Mouse (Mus musculus) lung, embryonic 15.5 days (tissue): Measurements from ENCODE around the gene Asic1. TPM values are rescaled to one million over a fixed set of nuclear protein-coding genes. Genes with fewer than 3 reads are reported as not detected.
"Not testable (repeated sequence)": the region's sequence is repeated elsewhere in the genome, so short reads cannot be mapped to it uniquely, and the experiment has no call there.

Experiments used
- ATAC-seq: fragments of 200-750 bp; cut with Nextera tagmentation; 2 replicates; pipeline ENCODE4 v1.8.0; 2017; ENCODE audit warnings: moderate number of reproducible peaks, borderline replicate concordance; ENCODE audit not compliant: low FRiP score, low TSS enrichment; ENCODE audit errors: extremely low read depth
- H3K27ac ChIP-seq: fragments of 300-500 bp; sonication (generic); 2 replicates; pipeline ENCODE4 v1.5.1; 2015; ENCODE audit warnings: moderate library complexity, mild to moderate bottlenecking, inconsistent platforms
- H3K27me3 ChIP-seq: fragments of 300-500 bp; sonication (generic); 2 replicates; pipeline ENCODE4 v1.6.1; 2015; ENCODE audit warnings: inconsistent platforms
- H3K36me3 ChIP-seq: fragments of 300-500 bp; sonication (generic); 2 replicates; pipeline ENCODE4 v1.6.1; 2015; ENCODE audit warnings: inconsistent platforms
- H3K4me1 ChIP-seq: fragments of 300-500 bp; sonication (generic); 2 replicates; pipeline ENCODE4 v1.6.1; 2015; ENCODE audit warnings: inconsistent platforms
- H3K4me2 ChIP-seq: fragments of 300-500 bp; sonication (generic); 2 replicates; pipeline ENCODE4 v1.6.1; 2015; ENCODE audit warnings: inconsistent platforms, mild to moderate bottlenecking, moderate library complexity
- H3K4me3 ChIP-seq: fragments of 300-500 bp; sonication (generic); 2 replicates; pipeline ENCODE4 v1.5.1; 2015; ENCODE audit warnings: mild to moderate bottlenecking, inconsistent platforms
- H3K9ac ChIP-seq: fragments of 300-500 bp; sonication (generic); 2 replicates; pipeline ENCODE4 v1.6.1; 2015; ENCODE audit warnings: inconsistent platforms
- H3K9me3 ChIP-seq: fragments of 300-500 bp; sonication (generic); 2 replicates; pipeline ENCODE4 v1.6.1; 2016; ENCODE audit warnings: inconsistent platforms
- WGBS: fragments of 180-500 bp; shearing (Covaris S2); methylation state at CpG from one replicate; pipeline ENCODE4 v1.1.7; 2015; 5-methylcytosine and 5-hydroxymethylcytosine counted together
- polyA plus RNA-seq: library from polyadenylated mRNA; unstranded; fragments of >200 nt; fragmentation: Nextera tagmentation; extraction: Ambion mirVana; gene quantifications from 2 replicates; pipeline ENCODE4 v1.2.1, GENCODE M21; 2015

The Asic1 gene
- polyA plus RNA-seq, 1 experiment from 2014 or later, result 1.8 TPM

- under 1% methylated on average over 58 of the region's 68 CpGs for WGBS
- peak; percentile 93 for ATAC-seq
- peak within 1 kb of the TSS; percentile 56 for H3K4me2 ChIP-seq
- no peaks in the 10 kb centered on the region for H3K27me3 ChIP-seq
- peak within 1 kb of the TSS; percentile 92 for H3K27ac ChIP-seq
- H3K36me3 ChIP-seq, result peaks cover 27% of the 10 kb centered on the region
- H3K9ac ChIP-seq, result peak within 1 kb of the TSS; percentile 94
- H3K4me1 ChIP-seq, result peaks cover 35% of the 10 kb centered on the region
- no peaks in the 10 kb centered on the region for H3K9me3 ChIP-seq
- peak within 1 kb of the TSS; percentile 82 for H3K4me3 ChIP-seq
These were observed 55.4 kb downstream of the Asic1 start, which contains the start of gene Cox14 for GRCm38 (mm10) chr15:99725341-99726155. Gene Cox14, plus strand, starts transcription at chr15:99725618.

- H3K9me3 ChIP-seq, result no peaks in the 10 kb centered on the region
- H3K4me3 ChIP-seq, result peak overlapping the region; percentile 82
- peaks cover 27% of the 10 kb centered on the region for H3K36me3 ChIP-seq
- no peaks in the 10 kb centered on the region for H3K27me3 ChIP-seq
- peaks cover 35% of the 10 kb centered on the region for H3K4me1 ChIP-seq
- ATAC-seq, result no peak
- 66% methylated on average over 2 of the region's 2 CpGs for WGBS
- peak overlapping the region; percentile 94 for H3K9ac ChIP-seq
- no peak overlapping the region for H3K27ac ChIP-seq
- H3K4me2 ChIP-seq, result peak overlapping the region; percentile 56
These were observed 56.4 kb downstream of the Asic1 start for GRCm38 (mm10) chr15:99726549-99726948.

DNA sequence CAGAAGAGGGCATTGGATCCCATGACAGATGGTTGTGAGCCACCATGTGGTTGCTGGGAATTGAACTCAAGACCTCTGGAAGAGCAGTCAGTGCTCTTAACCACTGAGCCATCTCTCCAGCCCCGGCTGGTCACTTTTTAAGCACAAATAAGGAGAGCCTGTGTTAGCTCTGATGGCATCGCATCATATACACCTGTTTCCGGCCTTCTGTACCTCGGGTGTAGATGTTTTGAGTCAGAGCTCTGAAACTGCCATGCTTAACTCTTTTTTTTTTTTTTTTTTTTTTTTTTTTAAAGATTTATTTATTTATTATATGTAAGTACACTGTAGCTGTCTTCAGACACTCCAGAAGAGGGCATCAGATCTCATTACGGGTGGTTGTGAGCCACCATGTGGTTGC, 56.9 kb downstream of the Asic1 start:
- WGBS, result 87% methylated on average over 5 of the region's 5 CpGs
- not testable (repeated sequence) for H3K4me3 ChIP-seq, H3K27ac ChIP-seq, ATAC-seq, H3K27me3 ChIP-seq, H3K9ac ChIP-seq, H3K4me2 ChIP-seq, H3K9me3 ChIP-seq
- Histone ChIP-seq H3K36me3 (peaks cover 27% of the 10 kb centered on the region), H3K4me1 (peaks cover 35% of the 10 kb centered on the region)

- WGBS, result 91% methylated on average over 12 of the region's 12 CpGs
- H3K9me3 ChIP-seq, result no peaks in the 10 kb centered on the region
- H3K36me3 ChIP-seq, result peaks cover 27% of the 10 kb centered on the region
- H3K4me2 ChIP-seq, result no peak overlapping the region
- H3K9ac ChIP-seq, result no peak overlapping the region
- ATAC-seq, result no peak
- peaks cover 32% of the 10 kb centered on the region for H3K4me1 ChIP-seq
- H3K4me3 ChIP-seq, result no peak overlapping the region
- H3K27ac ChIP-seq, result no peak overlapping the region
- H3K27me3 ChIP-seq, result no peaks in the 10 kb centered on the region
These were observed 57.4 kb downstream of the Asic1 start for GRCm38 (mm10) chr15:99727525-99727924.

GRCm38 (mm10) chr15:99728211-99728610, 58.0 kb downstream of the Asic1 start:
- ATAC-seq, result no peak
- no peak overlapping the region for H3K4me3 ChIP-seq
- no peak overlapping the region for H3K27ac ChIP-seq
- H3K4me1 ChIP-seq, result peaks cover 27% of the 10 kb centered on the region
- H3K27me3 ChIP-seq, result no peaks in the 10 kb centered on the region
- 91% methylated on average over 5 of the region's 5 CpGs for WGBS
- H3K9ac ChIP-seq, result no peak overlapping the region
- no peak overlapping the region for H3K4me2 ChIP-seq
- H3K9me3 ChIP-seq, result no peaks in the 10 kb centered on the region
- peaks cover 32% of the 10 kb centered on the region for H3K36me3 ChIP-seq

DNA sequence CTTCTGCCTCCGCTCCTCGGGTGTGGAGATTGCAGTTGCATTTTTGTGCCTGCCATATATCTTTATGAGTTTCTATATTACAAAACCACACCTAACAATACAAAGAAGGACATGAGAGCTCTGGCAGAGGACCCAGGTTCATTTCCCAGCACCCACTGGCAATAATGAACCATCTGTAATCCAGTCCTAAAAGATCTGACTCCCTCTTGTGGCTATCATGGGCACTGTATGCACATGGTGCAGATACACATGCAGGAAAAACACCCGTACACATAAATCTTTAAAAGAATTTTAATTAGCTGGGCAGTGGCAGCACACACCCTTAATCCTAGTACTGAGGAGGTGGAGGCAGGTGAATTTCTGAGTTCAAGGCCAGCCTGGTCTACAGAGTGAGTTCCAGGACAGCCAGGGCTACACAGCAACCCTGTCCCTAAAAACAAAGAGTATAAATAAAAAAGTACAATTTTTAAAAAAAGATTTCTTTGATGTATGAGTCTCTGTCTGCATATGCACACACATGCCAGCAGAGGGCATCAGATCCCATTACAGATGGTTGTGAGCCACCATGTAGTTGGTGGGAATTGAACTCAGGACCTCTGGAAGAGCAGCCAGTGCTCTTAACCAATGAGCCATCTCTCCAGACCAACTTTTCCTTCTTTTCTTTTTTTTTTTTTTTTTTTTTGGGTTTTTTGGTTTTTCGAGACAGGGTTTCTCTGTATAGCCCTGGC, 59.1 kb downstream of the Asic1 start:
- H3K9me3 ChIP-seq, result no peaks in the 10 kb centered on the region
- no peak overlapping the region for H3K27ac ChIP-seq
- H3K4me2 ChIP-seq, result no peak overlapping the region
- peaks cover 36% of the 10 kb centered on the region for H3K36me3 ChIP-seq
- no peak overlapping the region for H3K4me3 ChIP-seq
- no peaks in the 10 kb centered on the region for H3K27me3 ChIP-seq
- WGBS, result 96% methylated on average over 3 of the region's 4 CpGs
- H3K9ac ChIP-seq, result no peak overlapping the region
- H3K4me1 ChIP-seq, result peaks cover 17% of the 10 kb centered on the region
- ATAC-seq, result no peak

GRCm38 (mm10) chr15:99731167-99731566, 61.0 kb downstream of the Asic1 start:
- ATAC-seq, result no peak
- Histone ChIP-seq H3K36me3 (peaks cover 46% of the 10 kb centered on the region), H3K27me3 (no peaks in the 10 kb centered on the region), H3K9me3 (no peaks in the 10 kb centered on the region), H3K9ac (no peak overlapping the region), H3K4me1 (peaks cover 9% of the 10 kb centered on the region; the same call in 1 of the 2 replicates), H3K27ac (no peak overlapping the region), H3K4me2 (no peak overlapping the region), H3K4me3 (no peak overlapping the region)
- 90% methylated on average over 2 of the region's 2 CpGs for WGBS

- H3K27ac ChIP-seq, result no peak overlapping the region
- 84% methylated on average over 3 of the region's 3 CpGs for WGBS
- no peak overlapping the region for H3K4me2 ChIP-seq
- H3K27me3 ChIP-seq, result no peaks in the 10 kb centered on the region
- ATAC-seq, result no peak
- no peaks in the 10 kb centered on the region for H3K9me3 ChIP-seq
- H3K9ac ChIP-seq, result no peak overlapping the region
- H3K36me3 ChIP-seq, result peaks cover 50% of the 10 kb centered on the region
- H3K4me3 ChIP-seq, result no peak overlapping the region
- H3K4me1 ChIP-seq, result peaks cover 4% of the 10 kb centered on the region; the same call in 1 of the 2 replicates
These were observed 61.5 kb downstream of the Asic1 start for GRCm38 (mm10) chr15:99731678-99732077.

GRCm38 (mm10) chr15:99733186-99733585, 63.0 kb downstream of the Asic1 start:
- Histone ChIP-seq H3K36me3 (peaks cover 56% of the 10 kb centered on the region), H3K27ac (no peak overlapping the region), H3K4me2 (no peak overlapping the region), H3K27me3 (no peaks in the 10 kb centered on the region), H3K4me1 (no peaks in the 10 kb centered on the region), H3K4me3 (no peak overlapping the region), H3K9me3 (no peaks in the 10 kb centered on the region), H3K9ac (no peak overlapping the region)
- 92% methylated on average over 5 of the region's 5 CpGs for WGBS
- ATAC-seq, result no peak

GRCm38 (mm10) chr15:99735631-99736030, 65.5 kb downstream of the Asic1 start:
- WGBS, result 85% methylated on average over 2 of the region's 2 CpGs
- no peak overlapping the region for H3K27ac ChIP-seq
- H3K9ac ChIP-seq, result no peak overlapping the region
- no peaks in the 10 kb centered on the region for H3K4me1 ChIP-seq
- no peak overlapping the region for H3K4me2 ChIP-seq
- H3K27me3 ChIP-seq, result no peaks in the 10 kb centered on the region
- no peak overlapping the region for H3K4me3 ChIP-seq
- H3K9me3 ChIP-seq, result no peaks in the 10 kb centered on the region
- no peak for ATAC-seq
- H3K36me3 ChIP-seq, result peaks cover 61% of the 10 kb centered on the region

GRCm38 (mm10) chr15:99736675-99737074, 66.5 kb downstream of the Asic1 start:
- H3K27ac ChIP-seq, result no peak overlapping the region
- no peak overlapping the region for H3K9ac ChIP-seq
- H3K4me2 ChIP-seq, result no peak overlapping the region
- no peaks in the 10 kb centered on the region for H3K9me3 ChIP-seq
- 88% methylated on average over 11 of the region's 11 CpGs for WGBS
- no peak for ATAC-seq
- H3K4me3 ChIP-seq, result no peak overlapping the region
- H3K27me3 ChIP-seq, result no peaks in the 10 kb centered on the region
- no peaks in the 10 kb centered on the region for H3K4me1 ChIP-seq
- peaks cover 71% of the 10 kb centered on the region for H3K36me3 ChIP-seq

DNA sequence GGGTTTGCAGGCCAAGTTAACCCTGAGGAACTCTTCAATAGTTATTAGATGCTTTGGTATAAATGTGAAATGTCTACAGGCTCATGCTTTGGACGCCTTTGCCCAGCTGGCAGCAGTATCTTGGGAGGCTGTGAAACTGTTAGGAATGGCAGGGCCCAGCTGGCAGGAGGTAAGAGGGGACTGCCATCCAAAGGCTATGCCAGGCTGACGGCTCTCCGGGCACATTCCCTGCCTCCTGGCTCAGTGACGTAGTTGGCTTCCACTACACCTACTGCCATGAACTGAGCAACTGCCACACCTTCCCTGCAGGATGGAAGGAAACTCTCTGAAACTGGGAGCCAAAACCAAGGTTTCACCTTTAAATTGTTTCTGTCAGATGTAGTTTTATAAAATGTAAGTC, 70.1 kb downstream of the Asic1 start:
- H3K27me3 ChIP-seq, result no peaks in the 10 kb centered on the region
- no peak overlapping the region for H3K27ac ChIP-seq
- no peak overlapping the region for H3K4me2 ChIP-seq
- no peaks in the 10 kb centered on the region for H3K4me1 ChIP-seq
- H3K4me3 ChIP-seq, result no peak overlapping the region
- WGBS, result 89% methylated on average over 4 of the region's 4 CpGs
- H3K9ac ChIP-seq, result no peak overlapping the region
- H3K36me3 ChIP-seq, result peaks cover 71% of the 10 kb centered on the region
- no peaks in the 10 kb centered on the region for H3K9me3 ChIP-seq
- ATAC-seq, result no peak
